Comparison of ENCODE assay signal across 8 mouse cellular contexts in genomic region chr9:24774160-24774969, GRCm38 (mm10). TPM values are rescaled to one million over a fixed set of nuclear protein-coding genes. Genes with fewer than 3 reads are reported as not detected.
DNase-seq lines count a peak whose midpoint lies in the region; ATAC-seq and TF ChIP-seq lines count a peak whose summit lies in the region.

Gene Tbx20, minus strand, starts transcription at chr9:24774303.

- intact Hi-C loops in gastrocnemius, postnatal 36 days (cut with DNase I), result no loop called here

- no peak within 1 kb of the TSS for H3K27ac ChIP-seq in bone marrow macrophage, adult 2 months (ENCODE audit: insufficient read depth, low read depth, low read length)
- H3K27ac ChIP-seq in heart, embryonic 10.5 days, result peak within 1 kb of the TSS; percentile 94
- no peak within 1 kb of the TSS for H3K27ac ChIP-seq in kidney, embryonic 15.5 days
- no peak within 1 kb of the TSS for H3K27ac ChIP-seq in midbrain, embryonic 15.5 days

- H3K27me3 ChIP-seq in heart, embryonic 10.5 days (ENCODE audit: insufficient read depth, poor library complexity, severe bottlenecking), result peaks cover 27% of the 10 kb centered on the region; the same call in 1 of the 2 replicates
- peaks cover 99% of the 10 kb centered on the region for H3K27me3 ChIP-seq in kidney, embryonic 15.5 days
- peaks cover 86% of the 10 kb centered on the region for H3K27me3 ChIP-seq in midbrain, embryonic 15.5 days (replicated peaks)

- H3K4me3 ChIP-seq in bone marrow macrophage, adult 2 months (ENCODE audit: insufficient read depth, low read length), result peak within 1 kb of the TSS; percentile 16
- H3K4me3 ChIP-seq in heart, embryonic 10.5 days, result peak within 1 kb of the TSS; percentile 74
- peak within 1 kb of the TSS; percentile 37 for H3K4me3 ChIP-seq in kidney, embryonic 15.5 days (replicated peaks)
- H3K4me3 ChIP-seq in midbrain, embryonic 15.5 days, result peak within 1 kb of the TSS; percentile 10; the same call in 1 of the 2 replicates

- TF ChIP-seq CTCF in bone marrow macrophage, adult 2 months (IDR thresholded peaks at IDR 0.05; ENCODE audit: low read depth, low read length), result no peak

- peaks cover 16% of the 10 kb centered on the region for H3K36me3 ChIP-seq in heart, embryonic 10.5 days
- H3K36me3 ChIP-seq in kidney, embryonic 15.5 days, result no peaks in the 10 kb centered on the region
- H3K36me3 ChIP-seq in midbrain, embryonic 15.5 days (replicated peaks), result no peaks in the 10 kb centered on the region

- peak; percentile 95 for ATAC-seq in kidney, embryonic 15.5 days (replicated peaks; ENCODE audit: low FRiP score)
- peak; percentile 74 for ATAC-seq in midbrain, embryonic 15.5 days (replicated peaks)

- peak; percentile 92 for DNase-seq in MN1 (ENCODE audit: low spot score)
- peak; percentile 97 for DNase-seq in heart, embryonic 10.5 days (ENCODE audit: low spot score)
- DNase-seq in layer of hippocampus, postnatal 36 days, result no peak
- no peak for DNase-seq in layer of hippocampus, adult 9-11 months
- no peak for DNase-seq in gastrocnemius, postnatal 36 days

- WGBS in heart, embryonic 10.5 days, result under 1% methylated on average over 40 of the region's 40 CpGs
- 2% methylated on average over 40 of the region's 40 CpGs for WGBS in kidney, embryonic 15.5 days
- WGBS in midbrain, embryonic 15.5 days, result under 1% methylated on average over 40 of the region's 40 CpGs

- H3K9me3 ChIP-seq in heart, embryonic 10.5 days, result no peaks in the 10 kb centered on the region
- no peaks in the 10 kb centered on the region for H3K9me3 ChIP-seq in kidney, embryonic 15.5 days (replicated peaks)
- H3K9me3 ChIP-seq in midbrain, embryonic 15.5 days, result no peaks in the 10 kb centered on the region

- no peak within 1 kb of the TSS for H3K9ac ChIP-seq in kidney, embryonic 15.5 days
- H3K9ac ChIP-seq in midbrain, embryonic 15.5 days, result no peak within 1 kb of the TSS

- peaks cover 5% of the 10 kb centered on the region; the same call in 1 of the 2 replicates for H3K4me1 ChIP-seq in bone marrow macrophage, adult 2 months (ENCODE audit: control insufficient read depth, insufficient read depth, low read length)
- H3K4me1 ChIP-seq in heart, embryonic 10.5 days, result peaks cover 36% of the 10 kb centered on the region
- H3K4me1 ChIP-seq in kidney, embryonic 15.5 days, result peaks cover 31% of the 10 kb centered on the region
- H3K4me1 ChIP-seq in midbrain, embryonic 15.5 days, result peaks cover 21% of the 10 kb centered on the region

- no peak for TF ChIP-seq POLR2A in bone marrow macrophage, adult 2 months (IDR thresholded peaks at IDR 0.05; ENCODE audit: borderline replicate concordance, low read depth, low read length)

- peak within 1 kb of the TSS; percentile 58 for H3K4me2 ChIP-seq in kidney, embryonic 15.5 days
- H3K4me2 ChIP-seq in midbrain, embryonic 15.5 days, result peak within 1 kb of the TSS; percentile 35

RNA-seq across cellular contexts. Expression of gene Tbx20, which starts in this region (rescaled TPM):
- polyA plus RNA-seq in bone marrow macrophage, adult 2 months (2012; ENCODE audit: insufficient read depth, insufficient read length, missing spikeins), result not detected in 2 replicates
- 46.8 and 69.7 TPM in 2 replicates for polyA plus RNA-seq in heart, embryonic 10.5 days (2016; fragmentation: Nextera tagmentation; extraction: Ambion mirVana)
- 0.09 and 0.78 TPM in 2 replicates for polyA plus RNA-seq in kidney, embryonic 15.5 days (2015; fragmentation: Nextera tagmentation; extraction: Ambion mirVana)
- 0.04 and 0.14 TPM in 2 replicates for polyA plus RNA-seq in midbrain, embryonic 15.5 days (2015; fragmentation: Nextera tagmentation; extraction: Ambion mirVana)
- total RNA-seq in layer of hippocampus, postnatal 36 days (2021), result not detected
- total RNA-seq in gastrocnemius, postnatal 36 days (2021), result not detected

Comparison
In these comparisons a context has a peak if more than half of its experiments do, and no peak if none do; other contexts are left out.
1. RNA of gene Tbx20 (polyA plus RNA-seq): 46.8 to 69.7 TPM in heart, embryonic 10.5 days; 0.09 to 0.78 TPM in kidney, embryonic 15.5 days, 0.04 to 0.14 TPM in midbrain, embryonic 15.5 days and not detected in bone marrow macrophage, adult 2 months; every median in the first group is over 10 times any median in the second.
2. Peak in ATAC-seq, H3K4me3 ChIP-seq and H3K4me2 ChIP-seq in kidney, embryonic 15.5 days; RNA of the gene not detected or under 1 TPM.
3. Peak in ATAC-seq, H3K4me3 ChIP-seq and H3K4me2 ChIP-seq in midbrain, embryonic 15.5 days; RNA of the gene not detected or under 1 TPM.
4. DNase-seq: peak in MN1 (single experiment) and heart, embryonic 10.5 days (single experiment); none in layer of hippocampus, postnatal 36 days (0 of 2), layer of hippocampus, adult 9-11 months (single experiment) and gastrocnemius, postnatal 36 days (0 of 2).
5. H3K4me3 ChIP-seq: peak in every context shown above with its lines; median percentile 74 in heart, embryonic 10.5 days; 37 in kidney, embryonic 15.5 days; 16 in bone marrow macrophage, adult 2 months; 10 in midbrain, embryonic 15.5 days.